Mouse (Mus musculus) gastrocnemius, adult 18-20 months (tissue): ENCODE results near the gene Exoc3l2. TPM values are rescaled to one million over a fixed set of nuclear protein-coding genes. Genes with fewer than 3 reads are reported as not detected.

ENCODE experiments used
- DNase-seq: peaks from one replicate; pipeline ENCODE4 v3.0.0; 2021; ENCODE audit warnings: low spot score
- total RNA-seq, 2 experiments: library from RNA; stranded (reverse); gene quantifications; 2 replicates each; pipeline ENCODE4 v1.2.3; 2021

Gene Exoc3l2
- total RNA-seq, 2 experiments from 2014 or later = 0.57 to 1.5 TPM

- DNase-seq = no peak
Observed at GRCm38 (mm10) chr7:19455819-19456495, 7.2 kb upstream of the Exoc3l2 start.

DNA sequence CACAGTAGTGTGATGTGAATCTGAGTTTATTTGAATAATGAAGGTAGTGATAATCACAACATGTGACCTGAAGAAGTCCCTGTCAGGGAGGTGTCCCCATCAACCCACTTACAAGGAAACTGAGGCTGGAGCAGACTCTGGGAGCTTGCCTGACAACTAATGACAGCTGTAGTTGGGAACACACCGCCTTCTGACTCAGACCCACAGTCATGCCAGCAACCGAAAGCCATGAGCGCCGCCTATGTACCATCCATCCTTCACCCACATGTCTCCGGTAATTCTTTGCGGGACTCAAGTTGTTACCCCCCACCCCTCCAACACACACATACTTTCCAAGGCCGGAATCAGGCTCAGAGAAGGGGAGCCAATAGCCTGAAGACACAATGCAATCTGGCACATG lies 6.5 kb upstream of the Exoc3l2 start:
- DNase-seq = no peak

- DNase-seq = no peak
Observed at GRCm38 (mm10) chr7:19457414-19458071, 5.6 kb upstream of the Exoc3l2 start.

GRCm38 (mm10) chr7:19458072-19458486 lies 5.1 kb upstream of the Exoc3l2 start:
- DNase-seq = peak; percentile 44

GRCm38 (mm10) chr7:19458591-19459111 lies 4.5 kb upstream of the Exoc3l2 start, which contains the start of gene Mark4:
TSS of gene Mark4 (minus strand) at chr7:19458821.
- DNase-seq = peak; percentile 73

- DNase-seq = no peak
Observed at GRCm38 (mm10) chr7:19459144-19459870, 3.8 kb upstream of the Exoc3l2 start.

DNA sequence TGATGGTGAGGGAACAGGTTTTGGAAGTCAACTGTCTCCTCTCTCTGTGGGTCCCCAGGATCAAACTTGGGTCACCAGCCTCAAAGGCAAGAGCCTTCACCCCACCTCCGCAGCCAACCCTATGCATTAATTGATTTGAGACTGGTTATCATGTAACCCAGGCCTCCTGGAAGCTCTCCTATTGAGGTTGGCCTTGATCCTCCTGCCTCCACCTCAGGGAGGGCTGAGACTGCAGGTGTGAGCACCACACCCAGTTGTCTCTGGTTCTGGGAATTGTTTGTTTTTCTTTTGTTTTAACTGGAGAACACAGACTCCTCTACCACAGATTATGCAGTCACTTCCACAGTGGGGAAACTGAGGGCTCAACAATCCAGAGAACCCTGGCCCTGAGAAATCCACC lies 2.6 kb upstream of the Exoc3l2 start:
- DNase-seq = no peak

DNA sequence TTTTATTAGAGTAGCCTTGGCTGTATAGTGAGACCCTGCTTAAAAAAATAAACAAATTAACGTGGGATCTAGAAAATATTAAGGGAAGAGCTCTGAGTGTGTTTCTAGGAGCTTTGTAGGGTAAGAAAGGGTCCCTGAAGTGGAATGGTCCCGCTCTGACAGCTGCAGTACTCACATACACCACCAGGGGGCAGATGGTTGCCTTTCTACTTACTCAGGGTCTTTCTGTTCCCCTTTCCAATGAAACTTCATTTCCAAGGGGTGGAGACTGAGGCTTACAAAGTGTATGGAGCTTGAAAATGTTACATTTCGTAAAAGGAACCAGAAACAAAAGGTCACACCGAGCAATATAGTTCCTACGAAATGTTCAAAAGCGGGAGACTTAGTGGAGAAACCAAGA lies 1.6 kb upstream of the Exoc3l2 start:
- peak; percentile 71 for DNase-seq

DNA sequence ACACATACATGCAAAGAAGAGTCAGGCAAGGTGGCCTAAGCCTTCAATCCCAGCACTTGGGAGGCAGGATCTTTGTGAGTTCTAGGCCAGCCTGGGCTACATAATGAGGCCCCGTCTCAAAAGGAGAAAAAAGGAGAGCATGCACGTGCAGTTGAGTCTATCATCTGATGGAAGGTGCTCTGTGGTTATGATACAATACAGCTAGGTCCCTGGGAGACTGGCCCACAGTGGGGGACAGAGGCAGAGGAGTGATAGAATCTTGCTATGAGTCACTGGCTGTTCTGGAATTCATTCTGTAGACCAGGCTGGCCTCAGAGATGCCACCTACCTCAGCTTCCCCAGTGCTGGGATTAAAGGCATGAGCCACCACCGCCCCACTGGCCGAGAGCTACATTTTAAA lies 688 bp upstream of the Exoc3l2 start:
- no peak for DNase-seq

GRCm38 (mm10) chr7:19464367-19465307 lies 1.5 kb downstream of the Exoc3l2 start:
- DNase-seq = no peak

DNA sequence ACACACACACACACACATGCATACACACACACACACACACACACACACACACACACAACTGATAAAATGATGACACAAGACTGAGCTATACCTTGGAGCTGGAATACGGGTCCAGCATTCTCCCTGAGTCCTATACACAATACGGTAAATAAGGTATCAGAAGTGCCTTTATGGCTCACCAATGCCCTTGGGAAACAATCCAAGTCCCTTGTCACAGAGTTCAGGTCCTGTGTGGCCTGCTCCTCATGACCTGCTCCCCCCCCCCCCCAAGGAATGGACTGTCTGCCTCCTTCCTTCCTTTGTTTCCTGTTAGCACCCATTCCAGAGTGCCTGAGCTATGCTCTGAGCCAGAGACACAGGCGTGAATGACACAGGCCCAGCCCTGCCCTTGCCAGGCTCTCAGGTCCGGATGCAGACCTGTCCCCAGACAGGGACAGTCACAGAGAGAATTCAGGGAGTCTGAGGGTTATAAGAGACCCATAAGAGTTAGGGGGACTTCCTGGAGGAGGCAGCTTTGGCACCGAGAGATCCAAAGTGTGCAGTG lies 3.5 kb downstream of the Exoc3l2 start:
- no peak for DNase-seq

DNA sequence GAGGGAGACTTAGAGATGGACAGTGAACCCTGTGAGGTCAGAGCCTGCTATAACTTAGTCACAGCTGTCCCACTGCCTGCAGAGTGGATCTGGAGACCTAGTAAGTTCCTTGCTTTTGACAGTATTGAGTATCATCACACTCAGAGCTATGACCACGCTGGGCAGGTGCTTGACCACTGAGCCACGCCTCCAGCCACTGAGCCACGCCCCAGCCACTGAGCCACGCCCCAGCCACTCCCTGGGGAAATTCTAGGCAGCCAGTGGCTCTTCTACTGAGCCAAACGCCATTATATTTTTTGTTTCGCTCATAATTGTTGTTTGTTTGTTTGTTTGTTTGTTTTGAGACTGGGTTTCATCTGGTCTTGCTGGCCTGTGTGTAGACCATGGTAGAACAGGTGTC lies 4.5 kb downstream of the Exoc3l2 start:
- DNase-seq = no peak

DNA sequence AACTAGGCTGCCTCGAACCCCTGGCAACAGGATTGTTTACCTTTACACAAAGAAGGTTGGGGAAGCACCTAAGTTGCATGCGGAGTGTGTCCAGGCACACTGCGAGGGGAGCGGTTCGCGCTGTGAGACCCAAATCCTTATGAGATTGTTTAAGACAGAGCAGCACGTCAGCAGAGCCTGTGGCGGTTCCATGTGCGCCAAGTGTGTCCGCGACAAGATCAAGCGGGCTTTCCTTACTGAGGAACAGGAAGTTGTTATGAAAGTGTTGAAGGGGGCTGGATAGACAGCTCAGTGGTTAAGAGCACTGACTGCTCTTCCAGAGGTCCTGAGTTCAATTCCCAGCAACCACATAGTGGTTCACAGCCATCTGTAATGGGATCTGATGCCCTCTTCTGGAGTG lies 5.1 kb downstream of the Exoc3l2 start:
- no peak for DNase-seq

DNA sequence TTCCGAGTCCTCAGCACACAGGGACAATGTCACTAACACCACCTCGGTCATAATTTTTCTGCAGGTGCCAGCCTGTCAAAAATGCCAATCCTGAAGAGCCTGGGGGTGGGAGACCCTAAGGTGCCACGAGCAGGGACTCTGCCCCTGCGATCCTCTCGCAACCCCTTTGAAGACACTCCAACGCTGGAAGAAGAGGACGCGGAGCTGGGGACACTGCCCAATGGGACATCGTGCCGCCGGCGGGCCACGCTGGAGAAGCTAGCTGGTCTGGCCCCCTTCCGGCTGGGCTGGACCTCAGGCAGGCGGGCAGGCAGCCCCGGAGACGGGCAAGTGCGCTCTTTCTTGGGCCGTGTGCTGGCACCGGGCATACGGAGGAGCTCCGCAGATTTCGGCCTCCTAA lies 6.3 kb downstream of the Exoc3l2 start:
- DNase-seq = no peak

- DNase-seq = no peak
Observed at GRCm38 (mm10) chr7:19470308-19470707, 7.2 kb downstream of the Exoc3l2 start.

GRCm38 (mm10) chr7:19472403-19472802 lies 9.3 kb downstream of the Exoc3l2 start:
- DNase-seq = no peak

DNA sequence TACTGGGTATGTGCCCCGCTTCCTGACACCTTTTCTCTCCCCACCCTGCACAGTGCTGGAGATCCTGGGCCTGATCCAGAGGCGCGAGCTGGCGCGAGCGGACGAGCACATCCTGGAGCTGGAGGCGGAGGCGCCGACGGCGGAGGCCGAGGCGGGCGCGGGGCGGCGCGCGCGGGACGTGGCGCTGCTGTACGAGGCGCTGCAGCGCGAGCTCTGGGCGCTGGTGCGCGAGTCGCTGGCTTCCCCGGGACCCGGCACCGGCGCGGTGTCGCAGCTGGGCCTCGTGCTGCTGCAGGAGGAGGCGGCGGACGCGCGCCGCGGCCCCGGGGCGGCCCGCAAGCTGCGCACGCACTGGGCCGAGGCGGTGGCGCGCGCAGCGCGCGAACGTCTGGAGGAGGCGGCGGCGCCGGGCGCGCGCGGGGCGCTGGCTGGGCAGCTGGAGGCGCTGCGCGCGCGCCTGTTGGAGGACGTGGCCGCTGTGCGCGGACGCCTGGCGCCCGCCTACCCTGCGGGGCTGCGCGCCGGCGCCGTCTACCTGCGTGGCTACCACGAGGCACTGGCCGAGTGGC lies 10.8 kb downstream of the Exoc3l2 start:
- DNase-seq = peak; percentile 30

- no peak for DNase-seq
Observed at GRCm38 (mm10) chr7:19477084-19477483, 14.0 kb downstream of the Exoc3l2 start.

DNA sequence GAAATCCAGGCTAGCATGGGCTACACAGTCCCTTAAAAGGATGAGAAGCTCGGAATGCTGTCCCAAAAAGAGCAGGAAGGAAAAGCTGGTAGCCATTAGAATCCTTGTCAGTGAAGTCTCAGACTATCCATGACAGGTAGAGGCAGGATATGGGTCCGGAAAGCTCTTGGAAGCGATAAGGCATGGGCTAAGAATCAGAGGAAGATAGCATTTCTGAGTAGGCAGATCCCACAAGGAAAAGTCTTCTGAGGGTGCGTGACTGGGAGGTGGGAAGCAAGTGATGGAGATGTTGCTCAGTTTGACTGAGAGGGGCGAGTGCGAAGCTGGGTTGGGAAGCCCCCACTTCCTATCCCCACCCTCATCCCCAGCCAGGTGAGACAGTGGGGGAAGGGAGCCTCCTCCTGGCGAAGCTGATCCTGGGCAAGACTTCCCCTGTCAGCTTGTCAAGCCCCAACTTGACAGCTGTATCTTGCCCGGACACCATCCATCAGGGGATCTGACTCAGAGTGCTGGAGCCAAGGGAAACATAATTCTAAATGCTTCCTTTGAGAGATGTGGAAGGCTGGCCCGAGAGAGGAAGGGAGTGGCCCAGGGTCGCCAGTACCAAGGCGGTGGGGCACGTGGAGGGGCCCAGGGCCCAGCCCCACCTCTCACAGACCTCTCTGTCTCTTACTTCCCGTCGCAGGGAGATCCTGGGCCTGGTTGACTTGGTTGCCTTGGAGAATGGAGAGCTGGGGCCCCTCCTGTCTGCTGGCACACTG lies 14.7 kb downstream of the Exoc3l2 start:
- DNase-seq = no peak

DNA sequence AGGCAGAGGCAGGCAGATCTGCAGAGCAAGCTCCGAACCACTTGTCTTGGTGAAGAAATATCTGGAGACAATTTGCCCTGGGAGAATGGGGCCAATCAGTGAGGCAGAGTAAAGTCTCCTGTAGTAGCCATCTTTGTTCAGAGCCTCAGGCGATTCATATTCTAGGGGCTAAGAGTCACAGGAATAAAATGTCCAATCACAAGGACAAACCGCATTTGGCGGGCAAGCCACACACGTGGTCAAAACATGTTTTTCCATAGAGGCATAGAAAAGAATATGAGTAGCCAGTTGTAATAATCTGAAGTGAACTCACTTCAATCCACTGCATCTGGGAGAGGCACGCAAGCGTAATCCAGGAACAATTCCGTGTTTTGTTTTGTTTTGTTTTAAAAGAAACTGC lies 20.1 kb downstream of the Exoc3l2 start:
- no peak for DNase-seq
